Mouse (Mus musculus): ENCODE results near the gene Rgs5.

GRCm38 (mm10) chr1:169655256-169655655 lies at the start of gene Rgs5:
- TF ChIP-seq CTCF (IDR thresholded peaks at IDR 0.05; ENCODE audit: insufficient read depth, low read length) (no peak), POLR2A (IDR thresholded peaks at IDR 0.05; ENCODE audit: borderline replicate concordance, extremely low read depth, low read depth, low read length) (no peak)

Data from lung, adult 2 months (tissue).